Mouse (Mus musculus) heart, postnatal 10 days (tissue): Measurements from ENCODE around the gene Pptc7. TPM values are rescaled to one million over a fixed set of nuclear protein-coding genes. Genes with fewer than 3 reads are reported as not detected.

Experiments
- total RNA-seq, 2 experiments: library from RNA; stranded (reverse); gene quantifications; 2 replicates each; pipeline ENCODE4 v1.2.3; 2021

The Pptc7 gene
- total RNA-seq, 2 experiments from 2014 or later: 63.4 to 83.1 TPM

Other genes with a start within 250 kb of the Pptc7 start
- 10 to 100 TPM; 13.1 to 17.5 TPM for gene Cux2, start 234.3 kb upstream of the Pptc7 start, total RNA-seq
- over 10,000 TPM; 18,908 to 21,159 TPM for gene Myl2, start 183.4 kb upstream of the Pptc7 start, total RNA-seq
- gene Ccdc63, start 143.5 kb upstream of the Pptc7 start, total RNA-seq: under 1 TPM in 1 of 2 experiments, not detected in 1; 0.22 TPM
- 100 to 1,000 TPM; 171 to 173 TPM for gene Ppp1cc, start 126.1 kb upstream of the Pptc7 start, total RNA-seq
- 1 to 10 TPM; 2.2 to 2.3 TPM for gene Hvcn1, start 77.6 kb upstream of the Pptc7 start, total RNA-seq
- gene Tctn1, start 19.9 kb upstream of the Pptc7 start, total RNA-seq: 1 to 10 TPM; 5.4 to 5.5 TPM
- gene Rad9b, start 69.9 kb downstream of the Pptc7 start, total RNA-seq: 1 to 10 TPM; 1.1 to 1.4 TPM
- gene Vps29, start 70.0 kb downstream of the Pptc7 start, total RNA-seq: 100 to 1,000 TPM; 109 to 122 TPM
- gene Gpn3, start 87.5 kb downstream of the Pptc7 start, total RNA-seq: 10 to 100 TPM; 24.3 to 25.5 TPM
- gene Fam216a, start 88.0 kb downstream of the Pptc7 start, total RNA-seq: 10 to 100 TPM; 17.1 to 22.7 TPM
- 100 to 1,000 TPM; 140 to 150 TPM for gene Arpc3, start 107.5 kb downstream of the Pptc7 start, total RNA-seq
- gene Anapc7, start 137.3 kb downstream of the Pptc7 start, total RNA-seq: 10 to 100 TPM; 44.4 to 44.5 TPM
- gene Atp2a2, start 217.9 kb downstream of the Pptc7 start, total RNA-seq: 1,000 to 10,000 TPM; 7,820 to 7,948 TPM